Mouse (Mus musculus) myocyte (in vitro differentiated cells): ENCODE data around the gene C2cd4a. TPM values are rescaled to one million over a fixed set of nuclear protein-coding genes. Genes with fewer than 3 reads are reported as not detected.

ENCODE experiments used
- H3K27me3 ChIP-seq: one replicate; pipeline ENCODE4 v1.6.1; 2011; ENCODE audit not compliant: control insufficient read depth, insufficient read depth, insufficient read length
- H3K36me3 ChIP-seq: one replicate; pipeline ENCODE4 v1.6.1; 2011; ENCODE audit not compliant: control insufficient read depth, insufficient read depth
- H3K4me2 ChIP-seq: one replicate; pipeline ENCODE4 v1.6.1; 2011; ENCODE audit warnings: low read depth, control low read depth
- H3K4me3 ChIP-seq: one replicate; pipeline ENCODE4 v1.5.1; 2011; ENCODE audit warnings: mild to moderate bottlenecking, control low read depth, moderate library complexity
- H3K79me2 ChIP-seq: one replicate; pipeline ENCODE4 v1.6.1; 2011; ENCODE audit not compliant: control insufficient read depth, insufficient read depth
- H3ac ChIP-seq: one replicate; pipeline ENCODE4 v1.6.1; 2011; ENCODE audit not compliant: control insufficient read depth, insufficient read length
- CEBPB ChIP-seq: IDR thresholded peaks from 2 replicates; pipeline ENCODE4 v1.6.1; 2011; ENCODE audit warnings: mild to moderate bottlenecking, moderate library complexity; ENCODE audit not compliant: poor library complexity, insufficient read depth, severe bottlenecking
- E2F4 ChIP-seq: IDR thresholded peaks from one replicate; pipeline ENCODE4 v1.6.1; 2011; ENCODE audit warnings: mild to moderate bottlenecking, control low read depth, moderate library complexity; ENCODE audit not compliant: insufficient read depth
- MAX ChIP-seq: IDR thresholded peaks from one replicate; pipeline ENCODE4 v1.6.1; 2011; ENCODE audit warnings: low read depth, mild to moderate bottlenecking, control low read depth
- MYOD1 ChIP-seq, 3 experiments: IDR thresholded peaks; one replicate each; pipeline ENCODE4 v1.6.1; 2011; ENCODE audit warnings: control low read depth in 2 of 3, low read depth in 2 of 3, mild to moderate bottlenecking in 2 of 3, moderate library complexity in 1 of 3; ENCODE audit not compliant: insufficient read length in 2 of 3, control insufficient read depth in 1 of 3
- MYOG ChIP-seq, 3 experiments: IDR thresholded peaks; one replicate each; pipeline ENCODE4 v1.6.1; 2011; ENCODE audit warnings: control low read depth in 2 of 3, low read depth in 2 of 3, mild to moderate bottlenecking in 2 of 3; ENCODE audit not compliant: insufficient read length in 2 of 3, control insufficient read depth in 1 of 3, insufficient read depth in 1 of 3
- POLR2A ChIP-seq: IDR thresholded peaks from one replicate; pipeline ENCODE4 v1.6.1; 2011; ENCODE audit warnings: low read depth, mild to moderate bottlenecking, control low read depth, moderate library complexity; ENCODE audit not compliant: insufficient read length
- POLR2AphosphoS2 ChIP-seq: IDR thresholded peaks from one replicate; pipeline ENCODE4 v1.6.1; 2011; ENCODE audit warnings: low read depth, control low read depth; ENCODE audit not compliant: insufficient read length
- REST ChIP-seq: IDR thresholded peaks from one replicate; pipeline ENCODE4 v1.6.1; 2011; ENCODE audit warnings: mild to moderate bottlenecking, control low read depth, moderate library complexity; ENCODE audit not compliant: insufficient read depth, insufficient read length
- SRF ChIP-seq: IDR thresholded peaks from one replicate; pipeline ENCODE4 v1.6.1; 2011; ENCODE audit warnings: low read depth; ENCODE audit not compliant: control insufficient read depth, insufficient read length
- TCF12 ChIP-seq: IDR thresholded peaks from one replicate; pipeline ENCODE4 v1.6.1; 2011; ENCODE audit warnings: mild to moderate bottlenecking, control low read depth; ENCODE audit not compliant: poor library complexity, insufficient read depth, severe bottlenecking
- TCF3 ChIP-seq: IDR thresholded peaks from one replicate; pipeline ENCODE4 v1.6.1; 2011; ENCODE audit warnings: low read depth, control low read depth; ENCODE audit not compliant: insufficient read length
- USF1 ChIP-seq: IDR thresholded peaks from one replicate; pipeline ENCODE4 v1.6.1; 2011; ENCODE audit warnings: low read depth, mild to moderate bottlenecking, control low read depth, moderate library complexity
- polyA plus RNA-seq: library from polyadenylated mRNA; unstranded; fragments of >200 nt; fragmentation: generic; extraction: Trizol; gene quantifications from one replicate; pipeline ENCODE4 v1.2.1, GENCODE M21; 2012; ENCODE audit warnings: missing spikeins

Gene C2cd4a
- polyA plus RNA-seq, 1 experiment: not detected

DNA sequence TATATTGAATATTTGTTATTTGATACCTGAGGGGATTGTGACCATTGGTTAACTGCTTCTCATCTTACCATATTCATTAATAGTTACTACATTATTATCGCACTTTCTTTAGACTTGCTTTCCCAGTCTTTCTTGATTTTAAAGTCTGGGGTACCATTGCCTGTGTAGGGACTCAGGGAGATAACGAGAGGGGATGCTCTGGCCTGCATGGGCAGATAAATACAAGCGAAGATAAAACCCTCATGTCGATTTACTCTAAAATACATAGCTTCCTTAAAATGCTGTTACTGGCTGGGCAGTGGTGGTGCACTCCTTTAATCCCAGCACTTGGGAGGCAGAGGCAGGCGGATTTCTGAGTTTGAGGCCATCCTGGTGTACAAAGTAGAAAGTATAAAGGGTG, 31.2 kb upstream of the C2cd4a start:
- peaks cover 6% of the 10 kb centered on the region for H3K36me3 ChIP-seq
- H3K79me2 ChIP-seq: no peaks in the 10 kb centered on the region
- TF ChIP-seq USF1 (no peak), E2F4 (no peak), MYOG (IDR thresholded peaks at IDR 0.05; ENCODE audit: control insufficient read depth in 1 of 3, insufficient read depth in 1 of 3, insufficient read length in 2 of 3, low read depth in 2 of 3) (no peak), MAX (no peak), CEBPB (no peak), REST (no peak), MYOD1 (IDR thresholded peaks at IDR 0.05; ENCODE audit: control insufficient read depth in 1 of 3, insufficient read length in 2 of 3, low read depth in 2 of 3) (no peak), POLR2AphosphoS2 (no peak)
- no peak overlapping the region for H3ac ChIP-seq
- no peak overlapping the region for H3K4me3 ChIP-seq
- no peaks in the 10 kb centered on the region for H3K27me3 ChIP-seq
- no peak overlapping the region for H3K4me2 ChIP-seq

DNA sequence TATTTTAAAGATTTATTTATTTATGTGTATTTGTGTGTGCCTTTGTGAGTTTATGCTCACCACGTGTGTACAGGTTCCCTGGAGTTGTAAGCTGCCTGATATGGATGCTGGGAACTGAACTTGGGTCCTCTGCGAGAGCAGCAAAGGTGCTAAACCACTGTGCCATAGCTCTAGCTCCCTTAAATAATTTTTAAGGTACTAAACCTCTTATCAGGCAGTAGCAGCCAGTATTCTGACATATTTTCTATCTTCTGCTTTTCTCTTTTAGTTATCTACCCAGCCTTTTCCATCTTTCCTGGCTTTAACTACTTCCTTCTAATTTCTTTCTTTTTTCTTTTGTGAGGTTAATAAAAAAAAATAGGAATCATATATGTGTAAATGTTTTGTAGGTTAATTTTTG, 28.1 kb upstream of the C2cd4a start:
- no peaks in the 10 kb centered on the region for H3K79me2 ChIP-seq
- H3K4me3 ChIP-seq: no peak overlapping the region
- H3K36me3 ChIP-seq: peaks cover 16% of the 10 kb centered on the region
- TF ChIP-seq TCF3 (no peak), POLR2AphosphoS2 (no peak)
- H3ac ChIP-seq: no peak overlapping the region
- H3K4me2 ChIP-seq: no peak overlapping the region
- H3K27me3 ChIP-seq: no peaks in the 10 kb centered on the region

DNA sequence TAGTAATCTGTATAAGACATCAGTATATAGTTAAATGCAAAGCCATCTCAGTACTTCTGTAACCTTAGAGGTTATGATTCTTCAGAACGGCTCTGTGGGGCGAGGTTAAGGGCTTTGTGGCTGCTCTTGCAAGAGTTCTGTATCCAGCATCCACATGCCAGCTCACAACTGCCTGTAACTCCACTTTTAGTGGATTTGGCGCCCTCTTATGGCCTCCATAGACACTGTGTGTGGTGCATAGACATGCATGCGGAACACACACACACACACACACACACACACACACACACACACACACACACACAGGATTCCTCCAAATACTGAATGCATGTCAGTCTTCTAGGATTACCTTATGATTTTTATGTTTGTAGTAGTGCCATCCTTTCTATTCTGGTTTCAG, 19.0 kb upstream of the C2cd4a start:
- no peak overlapping the region for H3K4me2 ChIP-seq
- no peak overlapping the region for H3ac ChIP-seq
- H3K36me3 ChIP-seq: peaks cover 8% of the 10 kb centered on the region
- no peaks in the 10 kb centered on the region for H3K79me2 ChIP-seq
- no peak overlapping the region for H3K4me3 ChIP-seq
- no peaks in the 10 kb centered on the region for H3K27me3 ChIP-seq
- TF ChIP-seq MYOD1 (IDR thresholded peaks at IDR 0.05; ENCODE audit: control insufficient read depth in 1 of 3, insufficient read length in 2 of 3, low read depth in 2 of 3): no peak

DNA sequence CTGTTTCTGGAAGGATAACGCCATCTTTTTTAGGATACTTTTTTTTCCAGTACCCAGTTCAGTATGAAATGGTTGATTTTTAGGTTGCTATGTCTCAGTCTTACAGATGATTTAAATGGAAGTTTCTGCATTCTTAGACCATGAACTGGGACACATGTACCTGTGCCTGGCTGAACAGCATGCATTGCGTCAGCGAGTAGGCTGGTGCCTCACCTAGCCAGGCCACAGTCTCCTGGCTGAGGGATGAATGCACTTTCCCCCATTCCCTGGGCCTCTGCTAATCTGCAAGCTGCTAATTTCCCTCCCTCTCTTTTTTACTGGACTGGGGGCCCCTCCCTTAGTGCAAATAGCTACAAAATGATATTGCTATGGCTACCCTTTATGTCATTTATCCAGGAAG, 17.7 kb upstream of the C2cd4a start:
- no peak overlapping the region for H3K4me3 ChIP-seq
- no peaks in the 10 kb centered on the region for H3K27me3 ChIP-seq
- TF ChIP-seq SRF (no peak), REST (no peak), POLR2AphosphoS2 (no peak), MAX (no peak), TCF12 (no peak), MYOD1 (IDR thresholded peaks at IDR 0.05; ENCODE audit: control insufficient read depth in 1 of 3, insufficient read length in 2 of 3, low read depth in 2 of 3) (no peak), E2F4 (no peak), MYOG (IDR thresholded peaks at IDR 0.05; ENCODE audit: control insufficient read depth in 1 of 3, insufficient read depth in 1 of 3, insufficient read length in 2 of 3, low read depth in 2 of 3) (no peak), USF1 (no peak), CEBPB (no peak), TCF3 (no peak)
- no peak overlapping the region for H3ac ChIP-seq
- H3K4me2 ChIP-seq: no peak overlapping the region
- no peaks in the 10 kb centered on the region for H3K79me2 ChIP-seq
- no peaks in the 10 kb centered on the region for H3K36me3 ChIP-seq

DNA sequence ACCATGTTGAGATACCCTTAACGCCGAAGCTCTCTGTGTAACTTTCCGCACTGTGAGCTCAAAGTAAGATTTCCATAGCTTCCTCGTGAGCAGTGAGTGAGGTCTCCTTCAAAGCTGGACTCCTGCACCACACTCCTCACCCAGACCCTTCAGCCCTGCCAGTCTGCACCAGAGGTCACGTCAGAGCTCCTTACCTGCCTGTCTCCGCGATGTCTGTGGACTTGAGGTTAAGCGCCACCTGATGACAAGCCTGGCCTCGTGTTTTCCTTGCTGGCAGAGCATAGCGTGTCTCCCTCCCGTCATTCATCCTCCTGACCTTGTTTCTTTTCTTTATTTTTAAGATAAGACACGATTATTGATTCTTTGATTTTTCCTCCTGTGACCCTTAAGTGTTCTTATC, 17.3 kb upstream of the C2cd4a start:
- no peak overlapping the region for H3ac ChIP-seq
- no peak for TF ChIP-seq POLR2AphosphoS2
- no peak for TF ChIP-seq SRF
- no peak for TF ChIP-seq MYOG (IDR thresholded peaks at IDR 0.05; ENCODE audit: control insufficient read depth in 1 of 3, insufficient read depth in 1 of 3, insufficient read length in 2 of 3, low read depth in 2 of 3)
- no peak for TF ChIP-seq E2F4
- no peak for TF ChIP-seq CEBPB
- no peak for TF ChIP-seq TCF12
- no peak for TF ChIP-seq MAX
- TF ChIP-seq MYOD1 (IDR thresholded peaks at IDR 0.05; ENCODE audit: control insufficient read depth in 1 of 3, insufficient read length in 2 of 3, low read depth in 2 of 3): no peak
- TF ChIP-seq REST: no peak
- TF ChIP-seq POLR2A: no peak
- TF ChIP-seq USF1: no peak
- TF ChIP-seq TCF3: no peak
- H3K4me2 ChIP-seq: no peak overlapping the region
- no peaks in the 10 kb centered on the region for H3K27me3 ChIP-seq
- H3K4me3 ChIP-seq: no peak overlapping the region
- no peaks in the 10 kb centered on the region for H3K36me3 ChIP-seq
- no peaks in the 10 kb centered on the region for H3K79me2 ChIP-seq

DNA sequence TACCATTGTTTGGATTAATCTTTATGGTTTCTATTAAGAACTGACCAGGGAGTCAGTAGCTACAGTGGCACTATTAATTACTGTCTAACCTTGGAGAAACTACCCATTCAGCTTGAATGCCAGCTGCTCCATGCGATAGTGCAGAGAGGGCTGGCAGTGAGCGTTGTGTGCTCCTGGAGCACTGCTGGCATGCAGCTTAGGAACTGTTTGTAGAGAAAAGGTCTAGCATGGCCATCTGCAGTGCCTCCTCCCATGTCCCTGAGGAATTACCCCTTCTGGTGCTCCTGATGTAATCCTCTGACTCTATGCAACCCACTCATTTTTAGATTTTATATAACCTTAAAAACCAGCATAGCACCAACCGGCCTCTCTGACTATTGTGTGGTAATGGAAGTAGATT, 15.5 kb upstream of the C2cd4a start:
- H3K4me3 ChIP-seq: no peak overlapping the region
- no peak overlapping the region for H3K4me2 ChIP-seq
- H3ac ChIP-seq: no peak overlapping the region
- H3K79me2 ChIP-seq: no peaks in the 10 kb centered on the region
- no peaks in the 10 kb centered on the region for H3K36me3 ChIP-seq
- TF ChIP-seq MAX (no peak), TCF3 (no peak), MYOD1 (IDR thresholded peaks at IDR 0.05; ENCODE audit: control insufficient read depth in 1 of 3, insufficient read length in 2 of 3, low read depth in 2 of 3) (no peak), TCF12 (no peak), POLR2A (no peak), SRF (no peak), USF1 (no peak), E2F4 (no peak), POLR2AphosphoS2 (no peak), REST (no peak), CEBPB (no peak), MYOG (IDR thresholded peaks at IDR 0.05; ENCODE audit: control insufficient read depth in 1 of 3, insufficient read depth in 1 of 3, insufficient read length in 2 of 3, low read depth in 2 of 3) (no peak)
- H3K27me3 ChIP-seq: no peaks in the 10 kb centered on the region
